Mouse (Mus musculus) layer of hippocampus, postnatal 14 days (tissue): ENCODE measurements around the gene Usb1. TPM values are rescaled to one million over a fixed set of nuclear protein-coding genes. Genes with fewer than 3 reads are reported as not detected.

ENCODE experiments used
- total RNA-seq, 2 experiments: library from RNA; stranded (reverse); gene quantifications; 2 replicates each; pipeline ENCODE4 v1.2.3; 2021

Usb1 gene
- total RNA-seq, 2 experiments from 2014 or later = 16.0 to 18.6 TPM

Other genes with a start within 250 kb of the Usb1 start
- gene Kifc3, start 129.5 kb upstream of the Usb1 start, total RNA-seq = 10 to 100 TPM; 59.0 to 60.2 TPM
- 1 to 10 TPM in 1 of 2 experiments, under 1 TPM in 1; 0.93 to 1.3 TPM for gene Cngb1, start 25.7 kb upstream of the Usb1 start, total RNA-seq
- gene Tepp, start 21.7 kb upstream of the Usb1 start, total RNA-seq = under 1 TPM in 1 of 2 experiments, not detected in 1; 0.74 TPM
- 10 to 100 TPM; 15.3 to 16.6 TPM for gene Zfp319, start 334 bp upstream of the Usb1 start, total RNA-seq
- 10 to 100 TPM; 29.8 to 33.8 TPM for gene Mmp15, start 20.0 kb downstream of the Usb1 start, total RNA-seq
- 10 to 100 TPM; 58.5 to 62.5 TPM for gene Cfap20, start 102.6 kb downstream of the Usb1 start, total RNA-seq
- gene Csnk2a2, start 157.8 kb downstream of the Usb1 start, total RNA-seq = 10 to 100 TPM; 77.4 to 79.8 TPM
- 1 to 10 TPM; 1.1 to 2.1 TPM for gene Ccdc113, start 201.8 kb downstream of the Usb1 start, total RNA-seq
- under 1 TPM in 1 of 2 experiments, not detected in 1; 0.33 TPM for gene Prss54, start 244.1 kb downstream of the Usb1 start, total RNA-seq